Mouse (Mus musculus): Measurements from ENCODE around the gene Stam2. TPM values are rescaled to one million over a fixed set of nuclear protein-coding genes. Genes with fewer than 3 reads are reported as not detected.

The Stam2 gene
- total RNA-seq (2021), result 10 to 100 TPM; 38.5 TPM
- long read RNA-seq, experiment 1, full-length matches to known transcripts, result 16 of 19 reads
- long read RNA-seq, experiment 1, partial matches to known transcripts, result 1 of 19 reads
- long read RNA-seq, experiment 1, other reads (novel, unspliced or antisense), result 2 of 19 reads
- long read RNA-seq, experiment 2, full-length matches to known transcripts, result 21 of 33 reads
- long read RNA-seq, experiment 2, partial matches to known transcripts, result 2 of 33 reads
- long read RNA-seq, experiment 2, other reads (novel, unspliced or antisense), result 10 of 33 reads

DNA sequence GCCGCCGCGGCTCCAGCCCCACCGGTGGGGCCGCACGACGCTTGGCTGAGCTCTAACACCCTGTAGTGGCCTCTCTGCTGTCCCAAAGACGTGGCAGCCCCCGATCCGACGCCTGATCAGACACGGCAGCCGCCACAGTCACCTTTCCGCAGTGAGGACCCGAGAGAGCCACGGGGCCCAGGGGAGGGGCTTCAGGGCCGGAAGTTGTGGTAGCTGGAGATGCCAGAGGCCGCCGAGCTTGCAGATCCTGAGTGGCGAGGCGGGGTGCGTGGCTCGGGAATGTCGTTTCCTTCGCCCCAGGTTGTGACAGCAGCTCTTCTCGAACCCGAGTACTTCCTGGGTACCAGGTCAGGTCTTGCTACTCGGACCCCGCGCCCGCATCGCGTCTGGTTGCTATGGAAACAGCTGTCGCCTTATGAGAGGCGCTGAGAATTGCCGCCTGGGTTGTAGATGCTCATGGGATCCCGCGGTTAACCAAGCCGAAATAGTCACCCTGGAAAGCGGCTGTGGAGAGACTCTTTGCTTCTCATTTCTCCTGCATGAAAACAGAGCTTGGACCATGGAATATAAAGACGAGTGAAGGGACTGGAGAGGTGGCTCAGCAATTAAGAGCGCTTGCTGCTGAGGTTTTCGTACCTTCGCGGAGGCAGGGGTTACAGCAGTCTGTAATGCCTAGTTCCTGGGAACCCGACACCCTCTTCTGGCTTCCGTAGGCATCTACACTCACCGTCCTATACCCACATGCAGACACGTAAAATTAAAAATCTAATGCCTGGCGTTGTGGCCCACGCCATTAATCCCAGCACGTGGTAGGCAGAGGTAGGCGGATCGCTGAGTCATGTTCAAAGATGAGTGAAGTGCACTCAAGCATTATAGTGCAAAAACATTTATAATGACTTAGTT, at the start of gene Stam2:
Gene Stam2, minus strand, starts transcription at position 26 of the 903 bp plus-strand sequence.
- peak; percentile 76 to 84 for DNase-seq (ENCODE audit: low spot score in 2 of 2)

- no peak for DNase-seq (ENCODE audit: low spot score in 2 of 2)
These were observed 43.1 kb upstream of the Stam2 start for GRCm38 (mm10) chr2:52785106-52785721.

DNA sequence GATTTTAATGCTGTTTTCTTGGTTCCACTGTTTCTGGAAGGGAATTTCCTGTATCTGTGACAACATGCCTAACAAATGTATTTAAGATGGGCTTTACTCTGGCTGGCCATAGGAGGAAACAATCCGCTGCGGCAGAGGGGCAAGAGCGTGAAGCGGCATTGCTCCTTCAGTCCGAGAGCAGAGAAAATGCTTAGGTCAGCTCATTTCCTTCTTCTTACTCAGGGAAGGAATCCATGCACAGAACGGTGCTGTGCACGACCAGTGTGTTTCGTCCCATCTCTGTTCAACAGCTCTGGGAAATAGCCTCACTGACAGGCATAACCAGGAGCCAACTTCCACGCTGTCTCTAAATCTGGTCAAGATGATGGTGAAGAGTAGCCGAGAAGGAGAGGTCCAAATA, 37.9 kb upstream of the Stam2 start:
- DNase-seq (ENCODE audit: low spot score in 2 of 2), result no peak

- no peak for DNase-seq (ENCODE audit: low spot score in 2 of 2)
These were observed 37.3 kb upstream of the Stam2 start for GRCm38 (mm10) chr2:52779381-52779780.

DNA sequence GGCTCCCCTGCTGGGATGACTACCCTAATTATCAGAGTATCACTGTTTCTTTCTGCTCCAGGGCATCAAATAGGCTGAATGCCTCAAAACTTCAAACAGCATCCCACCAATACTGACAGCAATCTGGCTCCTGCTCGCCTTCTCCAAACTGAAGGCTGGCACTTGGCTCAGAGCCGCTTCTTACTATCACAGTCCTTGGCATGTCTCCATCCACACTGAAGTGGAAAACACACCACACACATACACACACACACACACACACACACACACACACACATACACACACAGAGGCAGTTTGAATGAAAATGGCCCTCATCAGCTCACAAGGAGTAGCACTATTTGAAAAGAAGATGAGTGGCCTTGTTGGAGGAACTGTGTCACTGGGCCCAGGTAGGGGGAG, 35.8 kb upstream of the Stam2 start:
- no peak for DNase-seq (ENCODE audit: low spot score in 2 of 2)

DNA sequence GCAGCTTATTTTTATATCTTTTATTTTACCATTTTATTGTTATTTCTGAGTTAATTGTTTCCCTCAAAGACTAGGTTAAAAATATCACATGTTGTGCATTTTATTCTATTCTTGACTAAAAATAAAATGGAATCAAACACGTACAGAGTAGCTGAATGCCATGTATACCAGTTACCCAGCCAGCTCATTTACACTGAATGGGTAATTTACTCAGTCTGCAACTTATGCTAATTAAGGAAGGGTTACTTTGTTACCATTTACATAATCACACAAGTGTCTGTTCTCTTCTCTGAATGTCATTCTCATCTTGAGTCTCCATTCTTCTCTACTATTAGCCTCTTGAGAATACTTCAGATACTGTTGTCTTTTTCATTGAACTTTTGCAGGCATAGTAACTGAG, 32.3 kb upstream of the Stam2 start:
- DNase-seq (ENCODE audit: low spot score in 2 of 2), result no peak

DNA sequence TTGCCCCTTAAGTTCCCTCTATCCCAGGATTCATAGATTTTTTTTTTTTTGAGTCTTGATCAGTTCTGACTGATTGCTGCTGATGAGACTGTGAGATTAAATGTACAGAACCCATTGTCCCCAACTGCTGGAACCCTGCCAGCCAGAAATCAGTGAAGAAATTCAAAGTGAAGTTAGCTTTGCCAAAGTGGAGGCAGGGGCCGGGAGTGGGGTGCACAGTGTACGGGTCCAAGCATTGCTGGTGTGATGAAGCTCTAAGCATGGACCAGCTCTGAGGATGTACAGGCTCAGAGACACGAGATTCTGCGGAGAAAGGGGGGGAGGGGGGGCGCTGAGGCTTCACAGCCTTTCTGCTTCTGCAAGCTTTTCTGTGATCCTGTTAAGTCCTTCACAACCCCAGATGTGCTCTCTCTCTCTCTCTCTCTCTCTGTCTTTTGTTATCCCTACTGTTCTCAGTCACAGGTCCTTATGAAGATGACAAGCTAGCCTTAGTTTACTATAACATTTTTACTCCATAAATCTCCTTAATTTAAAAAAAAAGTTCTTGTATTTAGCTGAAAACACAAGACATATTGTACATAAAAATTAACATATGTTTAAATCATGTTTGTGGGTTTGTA, 30.8 kb upstream of the Stam2 start:
- no peak for DNase-seq (ENCODE audit: low spot score in 2 of 2)

DNA sequence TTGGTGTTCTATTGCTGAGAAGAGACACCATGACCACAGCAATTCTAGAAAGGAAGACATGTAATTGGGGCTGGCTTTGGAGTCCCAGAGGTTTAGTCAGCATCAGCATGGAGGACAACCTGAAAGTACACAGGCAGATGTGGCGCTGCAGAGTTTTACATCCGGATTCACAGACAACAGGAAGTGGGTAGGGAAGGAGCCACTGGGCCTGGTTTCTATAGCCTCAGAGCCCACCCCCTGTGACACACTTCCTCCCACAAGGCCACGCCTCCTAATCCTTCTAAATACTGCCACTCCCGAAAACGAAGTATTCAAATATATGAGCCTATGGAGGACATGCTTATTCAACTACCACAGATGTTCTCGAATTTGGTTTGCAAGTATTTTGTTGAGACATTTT, 23.0 kb upstream of the Stam2 start:
- DNase-seq (ENCODE audit: low spot score in 2 of 2), result no peak

GRCm38 (mm10) chr2:52763891-52764290, 21.8 kb upstream of the Stam2 start:
- DNase-seq (ENCODE audit: low spot score in 2 of 2), result no peak

DNA sequence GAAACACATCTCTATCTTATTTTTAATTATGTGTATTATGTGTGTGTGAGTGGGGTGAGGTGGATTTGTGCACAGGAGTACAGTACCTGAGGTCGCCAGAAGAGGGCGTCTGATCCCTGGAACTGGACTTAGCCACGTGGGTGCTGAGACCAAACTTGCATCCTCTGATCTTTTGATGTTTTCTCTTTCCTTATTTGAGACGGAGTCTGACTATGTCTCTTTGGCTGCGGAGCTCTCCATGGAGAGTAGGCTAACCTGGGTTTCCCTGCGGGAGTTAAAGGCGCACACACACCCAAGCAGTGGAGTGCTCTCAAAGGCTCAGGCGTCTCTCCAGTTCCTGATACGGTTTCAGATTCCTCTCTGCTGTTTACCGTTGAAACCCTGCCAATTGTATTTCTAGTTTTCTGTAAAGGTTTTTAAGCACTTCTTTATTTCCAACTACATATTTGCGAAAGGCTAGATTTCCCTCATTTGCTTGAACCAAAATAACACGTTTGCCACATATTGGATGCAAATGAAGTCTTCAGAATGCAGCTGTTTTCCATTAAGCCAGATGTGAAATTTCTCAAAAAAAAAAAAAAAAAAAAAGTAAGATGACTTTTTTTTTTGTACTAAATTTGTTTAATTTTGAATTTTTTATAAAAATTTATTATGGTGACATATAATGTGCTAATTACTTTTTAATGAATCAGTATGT, 21.1 kb upstream of the Stam2 start:
- peak; percentile 47 to 64 for DNase-seq (ENCODE audit: low spot score in 2 of 2)

DNA sequence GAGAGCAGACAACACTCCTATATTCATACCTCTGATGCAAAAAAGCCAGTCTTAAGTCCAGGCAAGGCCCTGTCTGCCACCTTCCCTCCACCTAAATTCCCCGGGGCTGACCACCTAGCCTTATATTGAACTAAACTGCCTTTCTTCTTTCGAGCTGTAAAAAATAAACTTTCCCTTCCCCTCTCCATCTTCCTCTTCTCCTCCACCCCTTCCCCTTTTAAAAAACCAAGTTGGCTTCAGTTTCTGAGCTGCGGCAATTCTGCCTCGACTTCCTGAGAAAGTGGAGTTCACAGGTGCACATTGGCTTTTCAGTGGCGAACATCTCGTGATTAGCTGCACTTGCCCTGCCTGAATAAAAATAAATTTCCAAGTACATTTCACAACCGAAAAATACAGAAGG, 20.4 kb upstream of the Stam2 start:
- DNase-seq (ENCODE audit: low spot score in 2 of 2), result no peak

GRCm38 (mm10) chr2:52758627-52759026, 16.5 kb upstream of the Stam2 start:
- DNase-seq (ENCODE audit: low spot score in 2 of 2), result peak in 1 of 2 experiments; percentile 20

DNA sequence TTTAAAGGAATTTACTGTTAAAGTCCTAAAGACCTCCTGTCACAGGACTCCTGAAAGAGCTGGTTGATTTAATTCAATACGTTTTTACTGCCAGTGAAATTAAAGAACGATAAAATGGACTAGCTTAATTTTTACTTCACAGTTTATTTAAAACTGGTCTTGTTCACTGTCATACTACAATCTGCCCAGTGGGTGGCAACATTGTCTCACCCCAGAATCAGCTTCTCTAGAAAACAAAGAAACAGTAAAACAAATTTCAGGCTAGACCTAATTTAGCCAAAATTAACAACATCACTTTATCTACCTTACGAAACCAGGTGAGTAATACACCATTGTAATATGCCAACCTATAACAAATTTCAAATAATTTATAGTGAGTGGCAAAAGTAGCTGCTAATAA, 14.6 kb upstream of the Stam2 start:
- DNase-seq (ENCODE audit: low spot score in 2 of 2), result no peak

GRCm38 (mm10) chr2:52753573-52754317, 11.7 kb upstream of the Stam2 start:
- DNase-seq (ENCODE audit: low spot score in 2 of 2), result no peak

- no peak for DNase-seq (ENCODE audit: low spot score in 2 of 2)
These were observed 2.0 kb upstream of the Stam2 start for GRCm38 (mm10) chr2:52744099-52744498.

DNA sequence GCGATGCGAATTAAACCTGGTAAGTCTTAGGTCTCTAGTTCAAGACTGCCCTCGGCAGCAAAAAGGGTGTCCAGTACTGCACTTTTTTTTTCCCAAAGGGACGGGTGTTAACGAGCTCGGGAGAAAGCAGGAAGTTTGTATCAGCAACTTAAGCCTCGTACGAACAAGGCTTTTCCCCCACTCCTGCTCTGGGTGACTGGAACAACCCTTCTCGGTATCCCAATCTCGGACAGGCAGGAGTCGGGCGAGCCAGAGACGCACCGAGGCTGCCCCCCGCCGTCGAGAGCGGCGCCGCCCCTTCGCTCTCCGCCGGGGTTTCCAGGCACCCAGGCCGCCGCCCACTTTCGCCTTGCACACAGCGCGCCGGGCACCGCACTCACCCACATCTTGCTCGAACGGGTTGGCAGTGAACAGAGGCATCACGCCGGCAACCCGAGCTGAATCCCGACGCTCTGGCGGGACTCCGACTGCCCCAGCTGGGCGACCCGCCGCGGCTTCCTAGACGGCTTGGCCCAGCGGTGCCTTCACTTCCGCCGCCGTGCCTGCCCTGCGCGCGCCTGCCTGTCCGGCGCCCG, 313 bp downstream of the Stam2 start:
- DNase-seq (ENCODE audit: low spot score in 2 of 2), result peak in 1 of 2 experiments; percentile 48

GRCm38 (mm10) chr2:52740596-52740995, 1.5 kb downstream of the Stam2 start:
- no peak for DNase-seq (ENCODE audit: low spot score in 2 of 2)

DNA sequence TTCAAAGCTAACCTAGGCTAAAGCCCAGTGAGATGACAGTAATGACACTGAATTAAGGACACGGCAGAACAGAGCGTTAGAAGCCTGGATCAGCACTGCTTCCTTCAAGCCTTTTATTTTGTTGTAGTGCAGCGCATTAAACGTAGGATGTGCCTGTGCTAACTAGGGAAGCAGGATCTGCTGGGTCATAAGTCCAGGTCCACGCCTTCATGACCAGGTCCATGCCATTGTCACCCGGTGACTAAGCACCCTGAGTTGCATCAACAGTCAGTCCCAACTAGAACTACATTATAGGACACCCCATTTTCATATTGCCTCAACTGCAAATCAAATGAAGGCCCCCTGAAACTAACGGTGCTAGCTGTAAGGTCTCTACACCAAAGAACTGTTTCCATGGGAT, 7.6 kb downstream of the Stam2 start:
- DNase-seq (ENCODE audit: low spot score in 2 of 2), result no peak

- no peak for DNase-seq (ENCODE audit: low spot score in 2 of 2)
These were observed 8.4 kb downstream of the Stam2 start for GRCm38 (mm10) chr2:52733659-52734058.

DNA sequence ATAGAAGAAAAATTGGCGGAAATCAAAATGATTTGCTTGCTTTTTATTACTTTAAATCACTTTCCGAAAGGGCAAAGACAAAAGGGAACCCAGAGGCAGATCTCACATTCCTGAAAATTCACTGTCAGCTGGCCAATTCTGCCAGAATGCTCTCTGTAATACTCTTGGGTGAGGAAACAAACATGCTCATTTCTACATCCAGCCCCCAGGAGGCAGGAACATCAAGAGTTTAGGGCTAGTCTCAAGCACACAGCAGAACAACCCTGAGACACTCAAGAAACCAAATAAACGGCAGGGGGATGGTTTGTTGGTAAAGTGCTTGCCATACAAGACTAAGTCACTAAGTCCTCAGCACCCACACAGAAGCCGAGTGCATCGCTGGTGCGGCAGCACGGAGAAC, 9.5 kb downstream of the Stam2 start:
- DNase-seq (ENCODE audit: low spot score in 2 of 2), result no peak

Data from adrenal gland, postnatal 4 days (tissue).